Mouse (Mus musculus): Measurements from ENCODE around the gene Olfr459.

GRCm38 (mm10) chr6:41744664-41745392 lies 30.1 kb downstream of the Olfr459 start:
- TF ChIP-seq CTCF (IDR thresholded peaks at IDR 0.05; ENCODE audit: low read depth, low read length) (no peak), EP300 (IDR thresholded peaks at IDR 0.05; ENCODE audit: insufficient read depth, low read depth, low read length) (no peak), POLR2A (IDR thresholded peaks at IDR 0.05; ENCODE audit: insufficient read depth, low read length) (no peak)

Measured in ES-Bruce4 (cell line).